Mouse (Mus musculus) spleen, adult 2 months (tissue): Measurements from ENCODE around the gene Pknox2.

ENCODE experiments used
- CTCF ChIP-seq: fragments of 200-500 bp; IDR thresholded peaks from 2 replicates; pipeline ENCODE4 v1.5.1; 2011; ENCODE audit warnings: mild to moderate bottlenecking, inconsistent platforms; ENCODE audit not compliant: insufficient read depth, insufficient read length, insufficient replicate concordance; ENCODE audit errors: extremely low read depth
- POLR2A ChIP-seq: fragments of 200-500 bp; IDR thresholded peaks from 2 replicates; pipeline ENCODE4 v1.6.1; 2011; ENCODE audit warnings: low read depth, low read length, inconsistent platforms

- TF ChIP-seq CTCF = no peak
- no peak for TF ChIP-seq POLR2A
Measured at GRCm38 (mm10) chr9:36885237-36885636, 262.0 kb downstream of the Pknox2 start.
